11 mouse cellular contexts compared by ENCODE assay signal in genomic region chr3:55781429-55782055, GRCm38 (mm10). TPM values are rescaled to one million over a fixed set of nuclear protein-coding genes. Genes with fewer than 3 reads are reported as not detected.
DNase-seq lines count a peak whose midpoint lies in the region; ATAC-seq lines count a peak whose summit lies in the region.
"Had no signal": no experiment of that assay in that cellular context is flagged by ENCODE, and none has a peak within 500 bp of the region (broad histone marks: within the 10 kb centered on the region; RNA-seq: fewer than 3 reads in every experiment).

No protein-coding gene starts in this region.

- peak overlapping the region; percentile 69 for H3K4me2 ChIP-seq in hindbrain, embryonic 13.5 days
- peak overlapping the region; percentile 63 for H3K4me2 ChIP-seq in midbrain, embryonic 13.5 days (replicated peaks)

- no peak; the same call in 1 of the 2 replicates for ATAC-seq in cerebellum, adult (ENCODE audit: insufficient number of reproducible peaks, low FRiP score, low TSS enrichment)
- ATAC-seq in hindbrain, embryonic 13.5 days (ENCODE audit: low FRiP score) = no peak
- ATAC-seq in midbrain, embryonic 13.5 days = no peak

- WGBS in hindbrain, embryonic 13.5 days = 13% methylated on average over 5 of the region's 5 CpGs
- 16% methylated on average over 5 of the region's 5 CpGs for WGBS in midbrain, embryonic 13.5 days

- peak overlapping the region; percentile 97 for H3K9ac ChIP-seq in hindbrain, embryonic 13.5 days
- peak overlapping the region; percentile 94; the same call in 1 of the 2 replicates for H3K9ac ChIP-seq in midbrain, embryonic 13.5 days (replicated peaks)

- no peaks in the 10 kb centered on the region for H3K9me3 ChIP-seq in hindbrain, embryonic 13.5 days
- no peaks in the 10 kb centered on the region for H3K9me3 ChIP-seq in midbrain, embryonic 13.5 days

- H3K27ac ChIP-seq in hindbrain, embryonic 13.5 days = peak overlapping the region; percentile 98
- peak overlapping the region; percentile 94 for H3K27ac ChIP-seq in midbrain, embryonic 13.5 days

- H3K27me3 ChIP-seq in hindbrain, embryonic 13.5 days = peaks cover 20% of the 10 kb centered on the region; the same call in 1 of the 2 replicates
- H3K27me3 ChIP-seq in midbrain, embryonic 13.5 days = peaks cover 37% of the 10 kb centered on the region

- DNase-seq in cerebellum, adult 11 months = peak; percentile 29
- peak; percentile 50 for DNase-seq in cerebellum, adult 8-10 months
- DNase-seq in thymus, postnatal 36 days = no peak
- DNase-seq in kidney, adult 11 months = no peak
- no peak for DNase-seq in urinary bladder, postnatal 10 days (ENCODE audit: low spot score)
- DNase-seq: adrenal gland, adult 8-10 months; lung, postnatal 4 days had no signal

- peaks cover 57% of the 10 kb centered on the region for H3K4me1 ChIP-seq in hindbrain, embryonic 13.5 days (replicated peaks)
- peaks cover 58% of the 10 kb centered on the region for H3K4me1 ChIP-seq in midbrain, embryonic 13.5 days (replicated peaks)

- H3K36me3 ChIP-seq in hindbrain, embryonic 13.5 days = no peaks in the 10 kb centered on the region
- no peaks in the 10 kb centered on the region for H3K36me3 ChIP-seq in midbrain, embryonic 13.5 days

- H3K4me3 ChIP-seq in hindbrain, embryonic 13.5 days = peak overlapping the region; percentile 65
- peak overlapping the region; percentile 72 for H3K4me3 ChIP-seq in midbrain, embryonic 13.5 days (replicated peaks)

RNA-seq across cellular contexts. Expression of gene Mab21l1, which starts 0.8 kb away (rescaled TPM):
- 167 and 174 TPM in 2 replicates for polyA plus RNA-seq in hindbrain, embryonic 13.5 days (2015; fragmentation: Nextera tagmentation; extraction: Ambion mirVana)
- polyA plus RNA-seq in midbrain, embryonic 13.5 days (2015; fragmentation: Nextera tagmentation; extraction: Ambion mirVana) = 157 and 181 TPM in 2 replicates
- polyA plus RNA-seq: liver, adult 2 months had no signal

Comparison
In these comparisons a context has a peak if more than half of its experiments do, and no peak if none do; other contexts are left out.
1. DNase-seq: peak in cerebellum, adult 11 months (single experiment) and cerebellum, adult 8-10 months (single experiment); none in thymus, postnatal 36 days (0 of 2), kidney, adult 11 months (single experiment) and urinary bladder, postnatal 10 days (single experiment).